Mouse (Mus musculus) lung, postnatal 0 days (tissue): ENCODE data around the gene Rnf19b.

Experiments
- CTCF ChIP-seq: IDR thresholded peaks from 2 replicates; pipeline ENCODE4 v1.5.1; 2016; ENCODE audit warnings: antibody characterized with exemption, mild to moderate bottlenecking
- EP300 ChIP-seq: IDR thresholded peaks from 2 replicates; pipeline ENCODE4 v1.6.1; 2016; ENCODE audit warnings: antibody characterized with exemption, mild to moderate bottlenecking, control low read depth

GRCm38 (mm10) chr4:129023884-129024283 lies 34.2 kb upstream of the Rnf19b start:
- TF ChIP-seq EP300: no peak
- TF ChIP-seq CTCF: no peak
